Mouse (Mus musculus): Measurements from ENCODE around the gene Wbp1. TPM values are rescaled to one million over a fixed set of nuclear protein-coding genes. Genes with fewer than 3 reads are reported as not detected.

Wbp1 gene
- polyA plus RNA-seq, 1 experiment from 2014 or later, result 50.3 TPM

- peak overlapping the region; percentile 86 for H3K9ac ChIP-seq (ENCODE audit: low read depth, low read length)
- DNase-seq (ENCODE audit: low spot score), result peak; percentile 90
- peak overlapping the region; percentile 77 for H3K4me3 ChIP-seq (ENCODE audit: low read depth, low read length)
- H3K4me1 ChIP-seq (replicated peaks; ENCODE audit: control insufficient read depth, insufficient read depth, low read length), result peaks cover 26% of the 10 kb centered on the region
- peak overlapping the region; percentile 95 for H3K4me2 ChIP-seq
- peak; percentile 10; the same call in 1 of the 2 replicates for ATAC-seq (replicated peaks; ENCODE audit: low FRiP score)
- H3K27me3 ChIP-seq (replicated peaks; ENCODE audit: control insufficient read depth, insufficient read depth, low read length), result no peaks in the 10 kb centered on the region
- 0 out of 2 replicates have a peak, but pooled peaks cover 2% of the 10 kb centered on the region for H3K36me3 ChIP-seq (ENCODE audit: control insufficient read depth, insufficient read depth, low read length)
- WGBS, result under 1% methylated on average over 30 of the region's 30 CpGs
- no peaks in the 10 kb centered on the region for H3K9me3 ChIP-seq (ENCODE audit: control insufficient read depth, low read length)
- peak overlapping the region; percentile 69 for H3K27ac ChIP-seq (ENCODE audit: low read depth, low read length)
These were observed 3.5 kb upstream of the Wbp1 start for GRCm38 (mm10) chr6:83124851-83125312.

GRCm38 (mm10) chr6:83122961-83123360 lies 1.6 kb upstream of the Wbp1 start:
- peak overlapping the region; percentile 100 for H3K4me2 ChIP-seq

GRCm38 (mm10) chr6:83121863-83122710 lies 728 bp upstream of the Wbp1 start:
- no peaks in the 10 kb centered on the region for H3K9me3 ChIP-seq (ENCODE audit: control insufficient read depth, low read length)
- peaks cover 17% of the 10 kb centered on the region; the same call in 1 of the 2 replicates for H3K36me3 ChIP-seq (ENCODE audit: control insufficient read depth, insufficient read depth, low read length)
- peak overlapping the region; percentile 85 for H3K4me3 ChIP-seq (ENCODE audit: low read depth, low read length)
- ATAC-seq (replicated peaks; ENCODE audit: low FRiP score), result peak; percentile 29; the same call in 1 of the 2 replicates
- peak overlapping the region; percentile 88 for H3K9ac ChIP-seq (ENCODE audit: low read depth, low read length)
- WGBS, result 2% methylated on average over 52 of the region's 52 CpGs
- no peaks in the 10 kb centered on the region for H3K27me3 ChIP-seq (replicated peaks; ENCODE audit: control insufficient read depth, insufficient read depth, low read length)
- peaks cover 33% of the 10 kb centered on the region for H3K4me1 ChIP-seq (replicated peaks; ENCODE audit: control insufficient read depth, insufficient read depth, low read length)
- H3K4me2 ChIP-seq, result peak overlapping the region; percentile 100
- peak overlapping the region; percentile 97 for H3K27ac ChIP-seq (ENCODE audit: low read depth, low read length)
- DNase-seq (ENCODE audit: low spot score), result peak; percentile 56

More at GRCm38 (mm10) chr6:83122961-83123360, 1.6 kb upstream of the Wbp1 start:
- no peaks in the 10 kb centered on the region for H3K27me3 ChIP-seq (replicated peaks; ENCODE audit: control insufficient read depth, insufficient read depth, low read length)
- H3K4me3 ChIP-seq (ENCODE audit: low read depth, low read length), result peak overlapping the region; percentile 85
- peaks cover 13% of the 10 kb centered on the region; the same call in 1 of the 2 replicates for H3K36me3 ChIP-seq (ENCODE audit: control insufficient read depth, insufficient read depth, low read length)
- ATAC-seq (replicated peaks; ENCODE audit: low FRiP score), result no peak
- peaks cover 32% of the 10 kb centered on the region for H3K4me1 ChIP-seq (replicated peaks; ENCODE audit: control insufficient read depth, insufficient read depth, low read length)
- no peak overlapping the region for H3K27ac ChIP-seq (ENCODE audit: low read depth, low read length)
- H3K9me3 ChIP-seq (ENCODE audit: control insufficient read depth, low read length), result no peaks in the 10 kb centered on the region
- WGBS, result 89% methylated on average over 5 of the region's 5 CpGs
- DNase-seq (ENCODE audit: low spot score), result no peak
- H3K9ac ChIP-seq (ENCODE audit: low read depth, low read length), result peak overlapping the region; percentile 88; the same call in 1 of the 2 replicates

- peak overlapping the region; percentile 100 for H3K4me2 ChIP-seq
- whole genome bisulfite sequencing, result 77% methylated on average over 7 of the region's 7 CpGs
- H3K36me3 ChIP-seq (ENCODE audit: control insufficient read depth, insufficient read depth, low read length), result peaks cover 21% of the 10 kb centered on the region; the same call in 1 of the 2 replicates
- H3K4me3 ChIP-seq (ENCODE audit: low read depth, low read length), result peak overlapping the region; percentile 85
- H3K27me3 ChIP-seq (replicated peaks; ENCODE audit: control insufficient read depth, insufficient read depth, low read length), result no peaks in the 10 kb centered on the region
- ATAC-seq (replicated peaks; ENCODE audit: low FRiP score) (no peak), DNase-seq (ENCODE audit: low spot score) (no peak)
- H3K4me1 ChIP-seq (replicated peaks; ENCODE audit: control insufficient read depth, insufficient read depth, low read length), result peaks cover 44% of the 10 kb centered on the region
- H3K9me3 ChIP-seq (ENCODE audit: control insufficient read depth, low read length), result no peaks in the 10 kb centered on the region
- peak overlapping the region; percentile 78 for H3K9ac ChIP-seq (ENCODE audit: low read depth, low read length)
- peak overlapping the region; percentile 34 for H3K27ac ChIP-seq (ENCODE audit: low read depth, low read length)
These were observed 1.7 kb downstream of the Wbp1 start for GRCm38 (mm10) chr6:83119734-83120051.

- Histone ChIP-seq H3K4me3 (ENCODE audit: low read depth, low read length) (peak overlapping the region; percentile 85), H3K4me2 (peak overlapping the region; percentile 100), H3K4me1 (replicated peaks; ENCODE audit: control insufficient read depth, insufficient read depth, low read length) (peaks cover 45% of the 10 kb centered on the region), H3K27me3 (replicated peaks; ENCODE audit: control insufficient read depth, insufficient read depth, low read length) (no peaks in the 10 kb centered on the region), H3K36me3 (ENCODE audit: control insufficient read depth, insufficient read depth, low read length) (peaks cover 21% of the 10 kb centered on the region; the same call in 1 of the 2 replicates), H3K9me3 (ENCODE audit: control insufficient read depth, low read length) (no peaks in the 10 kb centered on the region), H3K9ac (ENCODE audit: low read depth, low read length) (peak overlapping the region; percentile 26; the same call in 1 of the 2 replicates), H3K27ac (ENCODE audit: low read depth, low read length) (peak overlapping the region; percentile 34)
- ATAC-seq (replicated peaks; ENCODE audit: low FRiP score) (no peak), DNase-seq (ENCODE audit: low spot score) (no peak)
- WGBS, result 67% methylated on average over 14 of the region's 14 CpGs
These were observed 2.3 kb downstream of the Wbp1 start for GRCm38 (mm10) chr6:83118825-83119733.

GRCm38 (mm10) chr6:83118369-83118768 lies 3.0 kb downstream of the Wbp1 start:
- H3K27ac ChIP-seq (ENCODE audit: low read depth, low read length), result no peak overlapping the region
- no peak overlapping the region for H3K4me3 ChIP-seq (ENCODE audit: low read depth, low read length)
- peaks cover 46% of the 10 kb centered on the region for H3K4me1 ChIP-seq (replicated peaks; ENCODE audit: control insufficient read depth, insufficient read depth, low read length)
- no peak for ATAC-seq (replicated peaks; ENCODE audit: low FRiP score)
- peaks cover 21% of the 10 kb centered on the region; the same call in 1 of the 2 replicates for H3K36me3 ChIP-seq (ENCODE audit: control insufficient read depth, insufficient read depth, low read length)
- DNase-seq (ENCODE audit: low spot score), result no peak
- no peak overlapping the region for H3K9ac ChIP-seq (ENCODE audit: low read depth, low read length)
- H3K4me2 ChIP-seq, result no peak overlapping the region
- WGBS, result 84% methylated on average over 11 of the region's 11 CpGs
- H3K27me3 ChIP-seq (replicated peaks; ENCODE audit: control insufficient read depth, insufficient read depth, low read length), result no peaks in the 10 kb centered on the region
- no peaks in the 10 kb centered on the region for H3K9me3 ChIP-seq (ENCODE audit: control insufficient read depth, low read length)

GRCm38 (mm10) chr6:83117616-83118015 lies 3.7 kb downstream of the Wbp1 start:
- no peaks in the 10 kb centered on the region for H3K27me3 ChIP-seq (replicated peaks; ENCODE audit: control insufficient read depth, insufficient read depth, low read length)
- no peak overlapping the region for H3K9ac ChIP-seq (ENCODE audit: low read depth, low read length)
- no peak overlapping the region for H3K4me3 ChIP-seq (ENCODE audit: low read depth, low read length)
- no peak overlapping the region for H3K27ac ChIP-seq (ENCODE audit: low read depth, low read length)
- peaks cover 40% of the 10 kb centered on the region for H3K4me1 ChIP-seq (replicated peaks; ENCODE audit: control insufficient read depth, insufficient read depth, low read length)
- H3K4me2 ChIP-seq, result no peak overlapping the region
- DNase-seq (ENCODE audit: low spot score) (no peak), ATAC-seq (replicated peaks; ENCODE audit: low FRiP score) (no peak)
- WGBS, result 94% methylated on average over 13 of the region's 13 CpGs
- H3K9me3 ChIP-seq (ENCODE audit: control insufficient read depth, low read length), result no peaks in the 10 kb centered on the region
- H3K36me3 ChIP-seq (ENCODE audit: control insufficient read depth, insufficient read depth, low read length), result peaks cover 19% of the 10 kb centered on the region; the same call in 1 of the 2 replicates

- peaks cover 38% of the 10 kb centered on the region for H3K4me1 ChIP-seq (replicated peaks; ENCODE audit: control insufficient read depth, insufficient read depth, low read length)
- H3K9me3 ChIP-seq (ENCODE audit: control insufficient read depth, low read length), result no peaks in the 10 kb centered on the region
- H3K4me3 ChIP-seq (ENCODE audit: low read depth, low read length), result peak overlapping the region; percentile 85; the same call in 1 of the 2 replicates
- WGBS, result 90% methylated on average over 4 of the region's 4 CpGs
- H3K27ac ChIP-seq (ENCODE audit: low read depth, low read length), result no peak overlapping the region
- ATAC-seq (replicated peaks; ENCODE audit: low FRiP score), result no peak
- H3K9ac ChIP-seq (ENCODE audit: low read depth, low read length), result peak overlapping the region; percentile 96; the same call in 1 of the 2 replicates
- peaks cover 19% of the 10 kb centered on the region; the same call in 1 of the 2 replicates for H3K36me3 ChIP-seq (ENCODE audit: control insufficient read depth, insufficient read depth, low read length)
- DNase-seq (ENCODE audit: low spot score), result no peak
- H3K4me2 ChIP-seq, result peak overlapping the region; percentile 97
- H3K27me3 ChIP-seq (replicated peaks; ENCODE audit: control insufficient read depth, insufficient read depth, low read length), result no peaks in the 10 kb centered on the region
These were observed 4.3 kb downstream of the Wbp1 start for GRCm38 (mm10) chr6:83117165-83117438.
